In the genomic region with DNA sequence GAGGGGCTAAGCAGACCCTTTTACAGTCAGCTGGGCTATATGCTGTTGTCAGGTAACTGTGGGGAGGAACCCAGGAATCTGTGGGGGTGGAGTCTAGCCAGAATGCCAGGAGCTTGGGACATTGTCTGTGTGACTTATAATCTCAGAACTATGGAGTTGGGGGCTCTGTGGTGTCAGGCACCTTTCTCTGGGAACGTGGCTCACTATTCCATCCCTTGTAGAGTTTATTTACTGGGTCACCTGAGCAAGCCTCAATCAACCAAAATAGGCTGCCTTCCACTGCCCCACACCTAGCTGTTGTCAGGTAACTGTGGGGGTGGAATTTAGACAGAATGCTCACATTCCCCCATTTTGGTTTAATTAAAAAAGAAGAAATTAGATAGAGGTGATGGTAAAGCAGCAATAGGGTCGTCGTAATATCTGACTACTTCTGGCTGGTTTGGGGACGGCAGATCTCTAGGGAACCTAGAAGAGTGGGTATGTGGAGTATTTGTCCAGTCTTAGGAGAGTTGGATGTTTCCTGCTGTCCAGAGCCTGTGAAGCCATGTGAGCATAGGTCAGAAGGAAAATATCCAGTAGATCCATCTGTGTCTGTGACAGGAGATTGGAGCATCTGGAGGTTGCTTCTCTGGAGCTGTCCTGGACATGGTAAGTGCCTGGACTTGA, we compare ENCODE assay signal across 25 mouse cellular contexts. TPM values are rescaled to one million over a fixed set of nuclear protein-coding genes. Genes with fewer than 3 reads are reported as not detected.
DNase-seq lines count a peak whose midpoint lies in the region; ATAC-seq lines count a peak whose summit lies in the region.
"Had no signal": no experiment of that assay in that cellular context is flagged by ENCODE, and none has a peak within 500 bp of the region (broad histone marks: within the 10 kb centered on the region; RNA-seq: fewer than 3 reads in every experiment).

No protein-coding gene starts in this region.

- H3K36me3 ChIP-seq in heart, embryonic 10.5 days, result peaks cover 7% of the 10 kb centered on the region; the same call in 1 of the 2 replicates
- peaks cover 13% of the 10 kb centered on the region; the same call in 1 of the 2 replicates for H3K36me3 ChIP-seq in liver, embryonic 11.5 days (ENCODE audit: control insufficient read depth, insufficient read depth, low read length)
- H3K36me3 ChIP-seq in liver, embryonic 12.5 days, result peaks cover 51% of the 10 kb centered on the region
- H3K36me3 ChIP-seq: stomach, embryonic 15.5 days had no signal

- H3K4me1 ChIP-seq in heart, embryonic 10.5 days, result no peaks in the 10 kb centered on the region
- no peaks in the 10 kb centered on the region for H3K4me1 ChIP-seq in liver, embryonic 11.5 days (replicated peaks; ENCODE audit: control insufficient read depth, insufficient read depth, low read length)
- H3K4me1 ChIP-seq in liver, embryonic 12.5 days, result no peaks in the 10 kb centered on the region
- H3K4me1 ChIP-seq: embryonic facial prominence, embryonic 13.5 days; midbrain, embryonic 12.5 days; neural tube, embryonic 15.5 days; stomach, embryonic 15.5 days had no signal

- no peak overlapping the region for H3K4me2 ChIP-seq in liver, embryonic 11.5 days
- no peak overlapping the region for H3K4me2 ChIP-seq in liver, embryonic 12.5 days
- H3K4me2 ChIP-seq: embryonic facial prominence, embryonic 13.5 days; midbrain, embryonic 12.5 days; neural tube, embryonic 15.5 days; stomach, embryonic 15.5 days had no signal

- H3K27me3 ChIP-seq in heart, embryonic 10.5 days (ENCODE audit: insufficient read depth, poor library complexity, severe bottlenecking), result no peaks in the 10 kb centered on the region
- no peaks in the 10 kb centered on the region for H3K27me3 ChIP-seq in liver, embryonic 11.5 days (replicated peaks; ENCODE audit: control insufficient read depth, insufficient read depth, low read length)
- H3K27me3 ChIP-seq in liver, embryonic 12.5 days (replicated peaks), result no peaks in the 10 kb centered on the region
- H3K27me3 ChIP-seq: embryonic facial prominence, embryonic 13.5 days; midbrain, embryonic 12.5 days; neural tube, embryonic 15.5 days; stomach, embryonic 15.5 days had no signal

- H3K9me3 ChIP-seq in heart, embryonic 10.5 days, result peaks cover 59% of the 10 kb centered on the region
- peaks cover 38% of the 10 kb centered on the region for H3K9me3 ChIP-seq in liver, embryonic 11.5 days (ENCODE audit: control insufficient read depth, low read length)
- H3K9me3 ChIP-seq in liver, embryonic 12.5 days (replicated peaks), result peaks cover 63% of the 10 kb centered on the region

- ATAC-seq in liver, embryonic 11.5 days (replicated peaks; ENCODE audit: low FRiP score), result peak; percentile 6; the same call in 1 of the 2 replicates
- ATAC-seq in liver, embryonic 12.5 days, result no peak

- H3K9ac ChIP-seq in liver, embryonic 11.5 days (ENCODE audit: low read depth, low read length), result no peak overlapping the region
- H3K9ac ChIP-seq in liver, embryonic 12.5 days, result no peak overlapping the region
- H3K9ac ChIP-seq: embryonic facial prominence, embryonic 13.5 days; liver, postnatal 0 days; midbrain, embryonic 12.5 days; neural tube, embryonic 15.5 days; stomach, embryonic 15.5 days had no signal

- WGBS in heart, embryonic 10.5 days, result 73% methylated on average over 4 of the region's 4 CpGs
- 74% methylated on average over 4 of the region's 4 CpGs for WGBS in liver, embryonic 11.5 days
- WGBS in liver, embryonic 12.5 days (ENCODE audit: insufficient replicate concordance), result 62% methylated on average over 4 of the region's 4 CpGs

- peak; percentile 72 for DNase-seq in heart, embryonic 10.5 days (ENCODE audit: low spot score)
- no peak for DNase-seq in heart, postnatal 4 days
- DNase-seq in liver, embryonic 11.5 days (ENCODE audit: low spot score), result peak; percentile 33
- DNase-seq in CD4-positive helper T cell, adult 2 months (ENCODE audit: low read depth, low spot score), result peak; percentile 17
- peak; percentile 47 for DNase-seq in R1 (ENCODE audit: low read depth, low spot score)
- no peak for DNase-seq in left cerebral cortex, adult 9 months (ENCODE audit: low spot score in 2 of 2)
- DNase-seq: cerebellum, adult 8-10 months; cerebellum, postnatal 36 days; embryo, embryonic 11 days; gastrocnemius, postnatal 14 days; heart, adult 18-20 months; layer of hippocampus, postnatal 36 days; lung, postnatal 14 days; thymus, postnatal 25 days had no signal

- no peak overlapping the region for H3K27ac ChIP-seq in heart, embryonic 10.5 days
- no peak overlapping the region for H3K27ac ChIP-seq in liver, embryonic 11.5 days (ENCODE audit: low read depth, low read length)
- no peak overlapping the region for H3K27ac ChIP-seq in liver, embryonic 12.5 days
- H3K27ac ChIP-seq: embryonic facial prominence, embryonic 13.5 days; midbrain, embryonic 12.5 days; neural tube, embryonic 15.5 days; stomach, embryonic 15.5 days had no signal

- no peak overlapping the region for H3K4me3 ChIP-seq in heart, embryonic 10.5 days
- no peak overlapping the region for H3K4me3 ChIP-seq in liver, embryonic 11.5 days (ENCODE audit: low read depth, low read length)
- H3K4me3 ChIP-seq in liver, embryonic 12.5 days, result no peak overlapping the region
- H3K4me3 ChIP-seq: embryonic facial prominence, embryonic 13.5 days; erythroblast, embryonic 14.5 days; midbrain, embryonic 12.5 days; myocyte; neural tube, embryonic 15.5 days; stomach, embryonic 15.5 days had no signal

RNA-seq across cellular contexts. Expression of a gene that starts 7.4 kb away (rescaled TPM):
- polyA plus RNA-seq in heart, embryonic 10.5 days (2016; fragmentation: Nextera tagmentation; extraction: Ambion mirVana), result 4.7 and 5.3 TPM in 2 replicates
- 1 to 10 TPM; 4.5 to 5.4 TPM for total RNA-seq in heart, postnatal 4 days (2021)
- polyA plus RNA-seq in liver, embryonic 11.5 days (2014; fragmentation: Nextera tagmentation; extraction: Ambion mirVana), result 9.0 and 9.4 TPM in 2 replicates
- 4.7 and 4.8 TPM in 2 replicates for polyA plus RNA-seq in liver, embryonic 12.5 days (2016; fragmentation: Nextera tagmentation; extraction: Ambion mirVana)

RNA-seq across cellular contexts. Expression of a gene that starts 45.6 kb away (rescaled TPM):
- 0.09 and 0.11 TPM in 2 replicates for polyA plus RNA-seq in heart, embryonic 10.5 days (2016; fragmentation: Nextera tagmentation; extraction: Ambion mirVana)
- total RNA-seq in heart, postnatal 4 days (2021), result 1 to 10 TPM in 1 of 2 experiments, under 1 TPM in 1; 0.83 to 1.2 TPM
- 0.21 and 0.31 TPM in 2 replicates for polyA plus RNA-seq in liver, embryonic 11.5 days (2014; fragmentation: Nextera tagmentation; extraction: Ambion mirVana)
- polyA plus RNA-seq in liver, embryonic 12.5 days (2016; fragmentation: Nextera tagmentation; extraction: Ambion mirVana), result 0.15 and 0.17 TPM in 2 replicates
- total RNA-seq: hematopoietic stem cell, adult 5-6 weeks had no signal
- polyA plus RNA-seq: erythroblast, embryonic 14.5 days; intestine, postnatal 0 days; kidney, embryonic 14.5 days; liver, postnatal 0 days; midbrain, embryonic 12.5 days; stomach, embryonic 15.5 days had no signal

Comparison
In these comparisons a context has a peak if more than half of its experiments do, and no peak if none do; other contexts are left out.
1. DNase-seq: peak in heart, embryonic 10.5 days (single experiment), liver, embryonic 11.5 days (single experiment), CD4-positive helper T cell, adult 2 months (single experiment) and R1 (single experiment); none in heart, postnatal 4 days (single experiment) and left cerebral cortex, adult 9 months (0 of 2).